20 mouse cellular contexts compared by ENCODE assay signal in the genomic region with DNA sequence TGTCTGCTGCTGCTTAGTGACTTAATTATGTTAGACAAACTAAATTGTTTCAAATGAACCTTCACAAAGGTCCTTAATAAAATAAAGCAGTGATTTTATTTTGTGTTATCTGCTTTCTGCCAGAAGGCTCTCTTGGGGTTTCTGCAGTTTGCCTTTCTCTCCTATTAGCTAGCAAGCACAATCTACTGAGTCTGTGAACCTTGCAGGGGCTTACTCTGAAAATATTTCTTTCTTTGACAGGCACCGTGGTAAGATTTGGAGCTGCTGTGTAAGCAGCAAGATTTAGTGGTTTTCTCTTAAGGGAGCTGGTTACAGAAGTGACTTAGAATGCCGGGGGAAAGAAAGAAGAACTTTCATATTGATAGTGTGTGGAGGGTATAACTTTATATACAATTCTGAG.
DNase-seq lines count a peak whose midpoint lies in the region; ATAC-seq and TF ChIP-seq lines count a peak whose summit lies in the region.
"Had no signal": no experiment of that assay in that cellular context is flagged by ENCODE, and none has a peak within 500 bp of the region (broad histone marks: within the 10 kb centered on the region; RNA-seq: fewer than 3 reads in every experiment).

No protein-coding gene starts in this region.

- 61% methylated on average over 2 of the region's 2 CpGs for WGBS in embryonic facial prominence, embryonic 11.5 days
- WGBS in embryonic facial prominence, embryonic 10.5 days: 75% methylated on average over 2 of the region's 2 CpGs
- 30% methylated on average over 2 of the region's 2 CpGs for WGBS in stomach, embryonic 14.5 days
- WGBS in stomach, postnatal 0 days: 47% methylated on average over 2 of the region's 2 CpGs
- WGBS in midbrain, embryonic 15.5 days: 38% methylated on average over 2 of the region's 2 CpGs

- intact Hi-C loops in left cerebral cortex, postnatal 36 days (cut with DNase I): no loop called here

- no peaks in the 10 kb centered on the region for H3K36me3 ChIP-seq in embryonic facial prominence, embryonic 11.5 days (replicated peaks; ENCODE audit: control insufficient read depth, insufficient read depth, low read depth, low read length)
- H3K36me3 ChIP-seq in embryonic facial prominence, embryonic 10.5 days (replicated peaks): no peaks in the 10 kb centered on the region
- H3K36me3 ChIP-seq in stomach, embryonic 14.5 days (ENCODE audit: control insufficient read depth, insufficient read depth, low read length): no peaks in the 10 kb centered on the region
- H3K36me3 ChIP-seq in stomach, postnatal 0 days (ENCODE audit: control insufficient read depth, insufficient read depth, low read length): no peaks in the 10 kb centered on the region
- no peaks in the 10 kb centered on the region for H3K36me3 ChIP-seq in midbrain, embryonic 15.5 days (replicated peaks)

- H3K27ac ChIP-seq in embryonic facial prominence, embryonic 11.5 days (replicated peaks; ENCODE audit: low read depth, low read length): no peak overlapping the region
- no peak overlapping the region for H3K27ac ChIP-seq in embryonic facial prominence, embryonic 10.5 days (replicated peaks)
- peak overlapping the region; percentile 40; the same call in 1 of the 2 replicates for H3K27ac ChIP-seq in stomach, embryonic 14.5 days (ENCODE audit: low read length)
- no peak overlapping the region for H3K27ac ChIP-seq in stomach, postnatal 0 days (replicated peaks)
- H3K27ac ChIP-seq in midbrain, embryonic 15.5 days: peak overlapping the region; percentile 60
- H3K27ac ChIP-seq: kidney, postnatal 0 days; layer of hippocampus, adult 2 months; liver, embryonic 14.5 days had no signal

- no peaks in the 10 kb centered on the region for H3K27me3 ChIP-seq in embryonic facial prominence, embryonic 11.5 days (ENCODE audit: control insufficient read depth, insufficient read depth, low read length)
- H3K27me3 ChIP-seq in embryonic facial prominence, embryonic 10.5 days (replicated peaks; ENCODE audit: low read depth, poor library complexity, severe bottlenecking): no peaks in the 10 kb centered on the region
- H3K27me3 ChIP-seq in stomach, embryonic 14.5 days (ENCODE audit: control insufficient read depth, insufficient read depth, low read length): no peaks in the 10 kb centered on the region
- no peaks in the 10 kb centered on the region for H3K27me3 ChIP-seq in stomach, postnatal 0 days (ENCODE audit: control insufficient read depth, insufficient read depth, low read length)
- no peaks in the 10 kb centered on the region for H3K27me3 ChIP-seq in midbrain, embryonic 15.5 days (replicated peaks)
- H3K27me3 ChIP-seq: CH12.LX; megakaryocyte, embryonic 14.5 days had no signal

- H3K4me3 ChIP-seq in embryonic facial prominence, embryonic 11.5 days (ENCODE audit: low read depth, low read length): no peak overlapping the region
- no peak overlapping the region for H3K4me3 ChIP-seq in embryonic facial prominence, embryonic 10.5 days
- H3K4me3 ChIP-seq in stomach, embryonic 14.5 days (ENCODE audit: low read depth, low read length): no peak overlapping the region
- H3K4me3 ChIP-seq in stomach, postnatal 0 days (ENCODE audit: low read depth, low read length): no peak overlapping the region
- no peak overlapping the region for H3K4me3 ChIP-seq in midbrain, embryonic 15.5 days
- H3K4me3 ChIP-seq: erythroblast, embryonic 14.5 days; layer of hippocampus, adult 2 months; megakaryocyte, embryonic 14.5 days had no signal

- no peak overlapping the region for H3K9ac ChIP-seq in embryonic facial prominence, embryonic 11.5 days (replicated peaks; ENCODE audit: low read length)
- H3K9ac ChIP-seq in stomach, embryonic 14.5 days (replicated peaks; ENCODE audit: low read depth, low read length): no peak overlapping the region
- H3K9ac ChIP-seq in stomach, postnatal 0 days (ENCODE audit: low read length): no peak overlapping the region
- H3K9ac ChIP-seq in midbrain, embryonic 15.5 days: no peak overlapping the region
- H3K9ac ChIP-seq: liver, embryonic 14.5 days had no signal

- ATAC-seq in embryonic facial prominence, embryonic 11.5 days (replicated peaks; ENCODE audit: insufficient number of reproducible peaks, low FRiP score, low TSS enrichment, low read depth): no peak
- no peak for ATAC-seq in stomach, embryonic 14.5 days (ENCODE audit: insufficient number of reproducible peaks, insufficient read depth, low FRiP score, low read depth)
- no peak for ATAC-seq in stomach, postnatal 0 days (ENCODE audit: low FRiP score, low TSS enrichment)
- ATAC-seq in midbrain, embryonic 15.5 days (replicated peaks): peak; percentile 69

- peak; percentile 14 for DNase-seq in embryonic facial prominence, embryonic 11.5 days (ENCODE audit: low spot score)
- no peak for DNase-seq in embryonic facial prominence, embryonic 10.5 days (ENCODE audit: low spot score)
- no peak for DNase-seq in stomach, postnatal 0 days (ENCODE audit: low spot score)
- no peak for DNase-seq in right cerebral cortex, postnatal 14 days
- no peak for DNase-seq in liver
- DNase-seq in left cerebral cortex, postnatal 36 days (ENCODE audit: low spot score in 2 of 2): no peak
- DNase-seq: adrenal gland, postnatal 10 days; cerebellum, adult 18-20 months; gastrocnemius, postnatal 36 days; lung, postnatal 14 days; right cerebral cortex, adult 18-20 months; thymus, adult 2 months had no signal

- no peaks in the 10 kb centered on the region; the same call in 1 of the 2 replicates for H3K4me1 ChIP-seq in embryonic facial prominence, embryonic 11.5 days (ENCODE audit: control insufficient read depth, insufficient read depth, low read length)
- H3K4me1 ChIP-seq in embryonic facial prominence, embryonic 10.5 days: peaks cover 7% of the 10 kb centered on the region
- H3K4me1 ChIP-seq in stomach, embryonic 14.5 days (ENCODE audit: control insufficient read depth, insufficient read depth, low read length): peaks cover 5% of the 10 kb centered on the region; the same call in 1 of the 2 replicates
- H3K4me1 ChIP-seq in stomach, postnatal 0 days (replicated peaks; ENCODE audit: control insufficient read depth, insufficient read depth): no peaks in the 10 kb centered on the region
- peaks cover 17% of the 10 kb centered on the region for H3K4me1 ChIP-seq in midbrain, embryonic 15.5 days
- H3K4me1 ChIP-seq: megakaryocyte, embryonic 14.5 days had no signal

- H3K4me2 ChIP-seq in embryonic facial prominence, embryonic 11.5 days (ENCODE audit: low read depth, low read length): no peak overlapping the region
- H3K4me2 ChIP-seq in stomach, embryonic 14.5 days (replicated peaks; ENCODE audit: low read depth, low read length): no peak overlapping the region
- no peak overlapping the region for H3K4me2 ChIP-seq in stomach, postnatal 0 days (replicated peaks; ENCODE audit: low read depth)
- no peak overlapping the region for H3K4me2 ChIP-seq in midbrain, embryonic 15.5 days

- no peak for TF ChIP-seq CTCF in stomach, postnatal 0 days (IDR thresholded peaks at IDR 0.05; ENCODE audit: low read depth)

- H3K9me3 ChIP-seq in embryonic facial prominence, embryonic 11.5 days (replicated peaks; ENCODE audit: control insufficient read depth, low read length): no peaks in the 10 kb centered on the region
- no peaks in the 10 kb centered on the region for H3K9me3 ChIP-seq in embryonic facial prominence, embryonic 10.5 days
- no peaks in the 10 kb centered on the region for H3K9me3 ChIP-seq in stomach, embryonic 14.5 days (ENCODE audit: control insufficient read depth, low read depth, low read length)
- no peaks in the 10 kb centered on the region for H3K9me3 ChIP-seq in stomach, postnatal 0 days (ENCODE audit: control insufficient read depth, low read length)
- no peaks in the 10 kb centered on the region for H3K9me3 ChIP-seq in midbrain, embryonic 15.5 days

- TF ChIP-seq EP300 in stomach, postnatal 0 days (optimal IDR thresholded peaks at IDR 0.05): no peak

Comparison
In these comparisons a context has a peak if more than half of its experiments do, and no peak if none do; other contexts are left out.
1. H3K27ac ChIP-seq: peak in stomach, embryonic 14.5 days (single experiment) and midbrain, embryonic 15.5 days (single experiment); none in embryonic facial prominence, embryonic 11.5 days (single experiment), embryonic facial prominence, embryonic 10.5 days (single experiment) and stomach, postnatal 0 days (single experiment).